Mouse (Mus musculus) liver, adult 2 months (tissue): Measurements from ENCODE around the gene Ncam1.

ENCODE experiments used
- CTCF ChIP-seq: fragments of 200-500 bp; IDR thresholded peaks from 2 replicates; pipeline ENCODE4 v1.5.1; 2011; ENCODE audit warnings: low read depth, low read length, control low read depth
- POLR2A ChIP-seq: fragments of 200-500 bp; IDR thresholded peaks from 2 replicates; pipeline ENCODE4 v1.6.1; 2011; ENCODE audit warnings: low read length, control low read depth; ENCODE audit not compliant: insufficient read depth; ENCODE audit errors: extremely low read depth

- TF ChIP-seq POLR2A, result no peak
- no peak for TF ChIP-seq CTCF
Measured at GRCm38 (mm10) chr9:49654470-49654869, 144.3 kb downstream of the Ncam1 start.
